Mouse (Mus musculus) ES-Bruce4 (cell line): ENCODE data around the gene L1td1. TPM values are rescaled to one million over a fixed set of nuclear protein-coding genes. Genes with fewer than 3 reads are reported as not detected.

Source experiments
- H3K27ac ChIP-seq: 2 replicates; pipeline ENCODE4 v1.5.1; 2012; ENCODE audit warnings: low read length, inconsistent platforms; ENCODE audit not compliant: insufficient read depth
- H3K27me3 ChIP-seq: 2 replicates; pipeline ENCODE4 v1.6.1; 2012; ENCODE audit warnings: mild to moderate bottlenecking, low read length, inconsistent platforms; ENCODE audit not compliant: control insufficient read depth, poor library complexity, insufficient read depth, severe bottlenecking
- H3K36me3 ChIP-seq: 2 replicates; pipeline ENCODE4 v1.6.1; 2012; ENCODE audit warnings: inconsistent platforms, mild to moderate bottlenecking, low read length, moderate library complexity; ENCODE audit not compliant: control insufficient read depth, poor library complexity, insufficient read depth, severe bottlenecking
- H3K4me1 ChIP-seq: one replicate; pipeline ENCODE4 v1.8.1; 2011; ENCODE audit warnings: low read length; ENCODE audit not compliant: control insufficient read depth, insufficient read depth
- H3K4me3 ChIP-seq: 2 replicates; pipeline ENCODE4 v1.5.1; 2011; ENCODE audit warnings: low read depth, mild to moderate bottlenecking, low read length
- H3K9ac ChIP-seq: 2 replicates; pipeline ENCODE4 v1.6.1; 2012; ENCODE audit warnings: low read depth, mild to moderate bottlenecking, inconsistent platforms; ENCODE audit not compliant: poor library complexity, severe bottlenecking
- H3K9me3 ChIP-seq: replicated peaks from 2 replicates; pipeline ENCODE4 v1.6.1; 2012; ENCODE audit warnings: mild to moderate bottlenecking, low read length, inconsistent platforms; ENCODE audit not compliant: control insufficient read depth, poor library complexity, insufficient read depth, severe bottlenecking
- CTCF ChIP-seq: IDR thresholded peaks from one replicate; pipeline ENCODE4 v1.8.1; 2011; ENCODE audit warnings: low read depth, low read length
- EP300 ChIP-seq: IDR thresholded peaks from 2 replicates; pipeline ENCODE4 v1.6.1; 2011; ENCODE audit warnings: low read depth, low read length; ENCODE audit not compliant: insufficient read depth
- POLR2A ChIP-seq: IDR thresholded peaks from one replicate; pipeline ENCODE4 v1.8.1; 2011; ENCODE audit warnings: low read length; ENCODE audit not compliant: insufficient read depth
- polyA plus RNA-seq: library from polyadenylated mRNA; stranded (reverse); fragments of >200 nt; gene quantifications from 2 replicates; pipeline ENCODE4 v1.2.4, GENCODE M21; 2011; ENCODE audit warnings: low read depth; ENCODE audit not compliant: missing spikeins, insufficient read depth, insufficient read length

Gene L1td1
- polyA plus RNA-seq, 1 experiment = 254 TPM

GRCm38 (mm10) chr4:98773785-98774184 lies 47.3 kb downstream of the L1td1 start:
- Histone ChIP-seq H3K27me3 (no peaks in the 10 kb centered on the region), H3K27ac (no peak overlapping the region), H3K4me3 (no peak overlapping the region), H3K36me3 (no peaks in the 10 kb centered on the region), H3K4me1 (no peaks in the 10 kb centered on the region), H3K9me3 (no peaks in the 10 kb centered on the region), H3K9ac (no peak overlapping the region)
- TF ChIP-seq EP300 = no peak
- no peak for TF ChIP-seq POLR2A
- TF ChIP-seq CTCF = no peak

- Histone ChIP-seq H3K27ac (no peak overlapping the region), H3K36me3 (no peaks in the 10 kb centered on the region), H3K4me3 (no peak overlapping the region)
Measured at GRCm38 (mm10) chr4:98776721-98777427, 50.3 kb downstream of the L1td1 start.

GRCm38 (mm10) chr4:98777464-98777863 lies 50.9 kb downstream of the L1td1 start:
- H3K27me3 ChIP-seq = no peaks in the 10 kb centered on the region
- TF ChIP-seq CTCF (no peak), EP300 (no peak), POLR2A (no peak)
- H3K9ac ChIP-seq = no peak overlapping the region
- H3K27ac ChIP-seq = no peak overlapping the region
- H3K4me3 ChIP-seq = no peak overlapping the region
- H3K9me3 ChIP-seq = no peaks in the 10 kb centered on the region
- no peaks in the 10 kb centered on the region for H3K36me3 ChIP-seq
- no peaks in the 10 kb centered on the region for H3K4me1 ChIP-seq

More at GRCm38 (mm10) chr4:98776721-98777427, 50.3 kb downstream of the L1td1 start:
- Histone ChIP-seq H3K4me1 (no peaks in the 10 kb centered on the region), H3K9ac (no peak overlapping the region), H3K9me3 (no peaks in the 10 kb centered on the region), H3K27me3 (no peaks in the 10 kb centered on the region)
- TF ChIP-seq EP300 = no peak

GRCm38 (mm10) chr4:98778219-98778618 lies 51.7 kb downstream of the L1td1 start:
- H3K36me3 ChIP-seq = no peaks in the 10 kb centered on the region
- H3K27me3 ChIP-seq = no peaks in the 10 kb centered on the region
- peak overlapping the region; percentile 19; the same call in 1 of the 2 replicates for H3K4me3 ChIP-seq
- no peaks in the 10 kb centered on the region for H3K9me3 ChIP-seq
- no peaks in the 10 kb centered on the region for H3K4me1 ChIP-seq
- TF ChIP-seq EP300 (no peak), POLR2A (no peak), CTCF (no peak)
- H3K27ac ChIP-seq = no peak overlapping the region
- H3K9ac ChIP-seq = no peak overlapping the region

- Histone ChIP-seq H3K36me3 (no peaks in the 10 kb centered on the region), H3K27ac (0 out of 2 replicates have a peak overlapping the region, but pooled peaks have one; percentile 31), H3K4me3 (no peak overlapping the region), H3K27me3 (no peaks in the 10 kb centered on the region), H3K9me3 (no peaks in the 10 kb centered on the region), H3K9ac (no peak overlapping the region), H3K4me1 (peaks cover 5% of the 10 kb centered on the region)
- TF ChIP-seq CTCF = no peak
Measured at GRCm38 (mm10) chr4:98785851-98786250, 59.3 kb downstream of the L1td1 start.

- Histone ChIP-seq H3K36me3 (no peaks in the 10 kb centered on the region), H3K4me3 (no peak overlapping the region), H3K9me3 (no peaks in the 10 kb centered on the region), H3K4me1 (peaks cover 5% of the 10 kb centered on the region), H3K27me3 (no peaks in the 10 kb centered on the region), H3K9ac (no peak overlapping the region), H3K27ac (0 out of 2 replicates have a peak overlapping the region, but pooled peaks have one; percentile 14)
- TF ChIP-seq POLR2A (no peak), CTCF (no peak), EP300 (no peak)
Measured at GRCm38 (mm10) chr4:98786281-98786680, 59.7 kb downstream of the L1td1 start.

Other genes starting within 250 kb of the L1td1 start
- gene Kank4, start 90.8 kb downstream of the L1td1 start, polyA plus RNA-seq = 2.1 and 2.4 TPM in 2 replicates
- gene I0C0044D17Rik, start 97.1 kb downstream of the L1td1 start, polyA plus RNA-seq = not detected in 2 replicates
- 75.5 and 80.1 TPM in 2 replicates for gene Usp1, start 197.1 kb downstream of the L1td1 start, polyA plus RNA-seq